Mouse (Mus musculus) brain, embryonic 14.5 days (tissue): Measurements from ENCODE around the gene Raf1.

Experiments
- CTCF ChIP-seq: fragments of 200-500 bp; IDR thresholded peaks from 2 replicates; pipeline ENCODE4 v1.5.1; 2012; ENCODE audit warnings: inconsistent platforms, mild to moderate bottlenecking, moderate library complexity, borderline replicate concordance; ENCODE audit not compliant: insufficient read depth, insufficient read length; ENCODE audit errors: extremely low read depth
- POLR2A ChIP-seq: fragments of 200-500 bp; IDR thresholded peaks from 2 replicates; pipeline ENCODE4 v1.6.1; 2012; ENCODE audit warnings: mild to moderate bottlenecking, inconsistent platforms, borderline replicate concordance; ENCODE audit not compliant: poor library complexity, insufficient read depth, insufficient read length, severe bottlenecking; ENCODE audit errors: extremely low read depth

GRCm38 (mm10) chr6:115601322-115601714 is 75.1 kb downstream of the Raf1 start:
- TF ChIP-seq POLR2A (no peak), CTCF (no peak)
